Mouse (Mus musculus) CH12.LX (cell line): ENCODE measurements around the gene Rin3. TPM values are rescaled to one million over a fixed set of nuclear protein-coding genes. Genes with fewer than 3 reads are reported as not detected.

ENCODE experiments used
- DNase-seq: peaks from one replicate; pipeline ENCODE4 v3.0.0-alpha.2; 2013; ENCODE audit errors: extremely low read depth
- H3K27ac ChIP-seq: 2 replicates; pipeline ENCODE4 v1.5.1; 2012; ENCODE audit warnings: low read depth, mild to moderate bottlenecking, control low read depth, moderate library complexity; ENCODE audit not compliant: insufficient read depth
- H3K27me3 ChIP-seq: replicated peaks from 2 replicates; pipeline ENCODE3; 2012; ENCODE audit warnings: inconsistent platforms
- H3K36me3 ChIP-seq, 2 experiments: replicated peaks in 1 of 2; 2 replicates each; pipeline versions ENCODE3 to v1.6.1; 2012; ENCODE audit warnings: inconsistent platforms in 1 of 2, low read length in 1 of 2, mild to moderate bottlenecking in 1 of 2, mixed read lengths in 1 of 2, moderate library complexity in 1 of 2; ENCODE audit not compliant: control insufficient read depth in 1 of 2, insufficient read depth in 1 of 2
- H3K4me1 ChIP-seq, 2 experiments: 2 replicates each; pipeline ENCODE4 v1.6.1; 2012; ENCODE audit warnings: inconsistent platforms in 1 of 2, moderate library complexity in 1 of 2; ENCODE audit not compliant: insufficient read depth in 2 of 2, control insufficient read depth in 1 of 2
- H3K4me2 ChIP-seq: 2 replicates; pipeline ENCODE4 v1.6.1; 2012; ENCODE audit warnings: low read depth, mild to moderate bottlenecking, control low read depth; ENCODE audit not compliant: poor library complexity, insufficient read depth, severe bottlenecking
- H3K4me3 ChIP-seq, 3 experiments: fragments of 150-350 bp in 1 of 3; sonication (generic) in 1 of 3; replicated peaks in 1 of 3; 2 replicates each; pipeline versions ENCODE3 to v1.5.1; 2011 to 2012; ENCODE audit warnings: low read depth in 2 of 3, low read length in 2 of 3, mild to moderate bottlenecking in 2 of 3, moderate library complexity in 2 of 3, control low read depth in 1 of 3, improper control_type of control experiment in 1 of 3, inconsistent platforms in 1 of 3, mixed read lengths in 1 of 3; ENCODE audit not compliant: poor library complexity in 1 of 3
- H3K79me2 ChIP-seq: replicated peaks from 2 replicates; pipeline ENCODE4 v1.6.1; 2012; ENCODE audit warnings: mild to moderate bottlenecking, moderate library complexity; ENCODE audit not compliant: control insufficient read depth, poor library complexity, insufficient read depth, severe bottlenecking; ENCODE audit errors: extremely low read depth
- H3K9ac ChIP-seq: 2 replicates; pipeline ENCODE4 v1.6.1; 2012; ENCODE audit warnings: low read depth, mild to moderate bottlenecking, control low read depth, moderate library complexity; ENCODE audit not compliant: insufficient read depth
- H3K9me3 ChIP-seq: replicated peaks from 2 replicates; pipeline ENCODE3; 2012; ENCODE audit warnings: low read length, inconsistent platforms, mixed read lengths
- CHD1 ChIP-seq: IDR thresholded peaks from 2 replicates; pipeline ENCODE4 v1.6.1; 2012; ENCODE audit warnings: low read depth, low read length, improper control_type of control experiment, inconsistent platforms
- CHD2 ChIP-seq: IDR thresholded peaks from 2 replicates; pipeline ENCODE4 v1.6.1; 2011; ENCODE audit warnings: low read length, improper control_type of control experiment
- CTCF ChIP-seq, 2 experiments: IDR thresholded peaks in 1 of 2; conservative IDR thresholded peaks in 1 of 2; 2 replicates each; pipeline ENCODE4 v1.5.1; 2011 to 2012; ENCODE audit warnings: low read depth in 2 of 2, low read length in 2 of 2, improper control_type of control experiment in 1 of 2, inconsistent platforms in 1 of 2, mild to moderate bottlenecking in 1 of 2, moderate library complexity in 1 of 2
- ETS1 ChIP-seq: conservative IDR thresholded peaks from 2 replicates; pipeline ENCODE4 v1.6.1; 2012; ENCODE audit warnings: low read depth, mild to moderate bottlenecking, inconsistent platforms, low read length, improper control_type of control experiment, moderate library complexity
- IRF4 ChIP-seq: IDR thresholded peaks from 2 replicates; pipeline ENCODE4 v1.6.1; 2014; ENCODE audit warnings: low read depth, mild to moderate bottlenecking, inconsistent platforms, low read length, improper control_type of control experiment
- JUN ChIP-seq: IDR thresholded peaks from 2 replicates; pipeline ENCODE4 v1.6.1; 2011; ENCODE audit warnings: low read depth, mild to moderate bottlenecking, low read length, improper control_type of control experiment, moderate library complexity; ENCODE audit not compliant: insufficient read depth
- MYC ChIP-seq: IDR thresholded peaks from 2 replicates; pipeline ENCODE4 v1.6.1; 2011; ENCODE audit warnings: low read depth, mild to moderate bottlenecking, improper control_type of control experiment, low read length
- POLR2A ChIP-seq: IDR thresholded peaks from 2 replicates; pipeline ENCODE4 v1.6.1; 2011; ENCODE audit warnings: low read depth, mild to moderate bottlenecking, improper control_type of control experiment, low read length
- POLR2AphosphoS2 ChIP-seq: IDR thresholded peaks from 2 replicates; pipeline ENCODE4 v1.6.1; 2011; ENCODE audit warnings: low read depth, low read length, improper control_type of control experiment
- SMC3 ChIP-seq: IDR thresholded peaks from 2 replicates; pipeline ENCODE4 v1.6.1; 2011; ENCODE audit warnings: low read depth, low read length, improper control_type of control experiment
- TBP ChIP-seq: conservative IDR thresholded peaks from 2 replicates; pipeline ENCODE4 v1.6.1; 2011; ENCODE audit warnings: low read depth, low read length, improper control_type of control experiment
- USF1 ChIP-seq: IDR thresholded peaks from 2 replicates; pipeline ENCODE4 v1.6.1; 2014; ENCODE audit warnings: low read depth, mild to moderate bottlenecking, inconsistent platforms, low read length, improper control_type of control experiment
- ZC3H11A ChIP-seq: IDR thresholded peaks from 2 replicates; pipeline ENCODE4 v1.6.1; 2012; ENCODE audit warnings: low read depth, mild to moderate bottlenecking, inconsistent platforms, low read length, improper control_type of control experiment
- ZMIZ1 ChIP-seq: IDR thresholded peaks from 2 replicates; pipeline ENCODE4 v1.6.1; 2012; ENCODE audit warnings: low read depth, mild to moderate bottlenecking, inconsistent platforms, low read length, improper control_type of control experiment
- ZNF384 ChIP-seq: IDR thresholded peaks from 2 replicates; pipeline ENCODE4 v1.6.1; 2012; ENCODE audit warnings: low read depth, low read length, improper control_type of control experiment, inconsistent platforms
- dilution Hi-C: fragments of 300-500 bp; cut with MboI; formaldehyde crosslinking; loops from 2 replicates; pipeline ENCODE4 v1.14.3; 2020; ENCODE audit warnings: low sequenced_read_pairs; ENCODE audit not compliant: extremely low pct_unique_long_range_greater_than_20kb, extremely low pct_ligation_motif_present
- in situ Hi-C: fragments of 300-500 bp; cut with MboI; formaldehyde crosslinking; loops from 3 replicates; pipeline ENCODE4 v1.14.3; 2019; ENCODE audit warnings: low sequenced_read_pairs, low pct_ligation_motif_present, low pct_unique_long_range_greater_than_20kb, mixed read lengths
- polyA plus RNA-seq: library from polyadenylated mRNA; unstranded; fragments of >175 nt; gene quantifications from 2 replicates; pipeline ENCODE4 v1.2.1, GENCODE M21; 2012; ENCODE audit warnings: low read depth; ENCODE audit not compliant: insufficient read length
- total RNA-seq, 2 experiments: library from RNA; depleted of rRNA; stranded (reverse); fragments of 300-350 nt in 1 of 2; fragments of >200 nt in 1 of 2; gene quantifications; 2 replicates each; pipeline ENCODE4 v1.2.3; 2012 to 2014

Rin3 gene
- total and polyA plus RNA-seq, 3 experiments = 2.4 to 10.0 (median 8.4) TPM

GRCm38 (mm10) chr12:102387219-102387917, 104.5 kb downstream of the Rin3 start:
- dilution Hi-C loops = no loop called here
- DNase-seq = peak; percentile 84
- H3K4me3 ChIP-seq = no peak overlapping the region
- peaks cover 4% of the 10 kb centered on the region for H3K9me3 ChIP-seq
- in situ Hi-C loops = loop anchor here (10.0 kb wide), 2 partner anchors 53 to 403 kb away; no protein-coding TSS in a partner anchor
- H3K79me2 ChIP-seq = no peaks in the 10 kb centered on the region
- H3K4me1 ChIP-seq = peaks cover 16 to 21% of the 10 kb centered on the region in 2 experiments
- H3K36me3 ChIP-seq = peaks cover 55 to 80% of the 10 kb centered on the region in 2 experiments
- H3K4me2 ChIP-seq = no peak overlapping the region
- H3K27me3 ChIP-seq = no peaks in the 10 kb centered on the region
- no peak overlapping the region for H3K27ac ChIP-seq
- peak; percentile 81 for TF ChIP-seq ZC3H11A
- peak; percentile 89 to 96; a peak in 3 of 4 replicates for TF ChIP-seq CTCF (conservative IDR thresholded peaks at IDR 0.05 in 1 of 2, IDR thresholded peaks at IDR 0.05 in 1 of 2; ENCODE audit: low read depth in 2 of 2, low read length in 2 of 2)
- no peak for TF ChIP-seq CHD2
- no peak for TF ChIP-seq USF1
- no peak for TF ChIP-seq IRF4
- TF ChIP-seq POLR2A = 0 out of 2 replicates have a peak, but pooled peaks have one; percentile 31
- no peak for TF ChIP-seq MYC
- peak; percentile 96 for TF ChIP-seq SMC3
- TF ChIP-seq ETS1 = no peak
- H3K9ac ChIP-seq = no peak overlapping the region

GRCm38 (mm10) chr12:102390042-102390441, 107.2 kb downstream of the Rin3 start:
- Histone ChIP-seq H3K79me2 (no peaks in the 10 kb centered on the region), H3K4me2 (no peak overlapping the region), H3K4me1 (no peaks in the 10 kb centered on the region), H3K9ac (no peak overlapping the region), H3K4me3 (no peak overlapping the region), H3K9me3 (no peaks in the 10 kb centered on the region), H3K36me3 (peaks cover 59 to 83% of the 10 kb centered on the region in 2 experiments), H3K27ac (no peak overlapping the region)
- dilution Hi-C loops (no loop called here), in situ Hi-C loops (no loop called here)
- DNase-seq = no peak
- no peak for TF ChIP-seq JUN
- TF ChIP-seq TBP = no peak
- TF ChIP-seq ZMIZ1 = no peak
- TF ChIP-seq, all 38 proteins: peak for 0
- H3K27me3 ChIP-seq = no peaks in the 10 kb centered on the region

GRCm38 (mm10) chr12:102391109-102391508, 108.3 kb downstream of the Rin3 start:
- Histone ChIP-seq H3K9ac (no peak overlapping the region), H3K27ac (no peak overlapping the region), H3K9me3 (no peaks in the 10 kb centered on the region), H3K36me3 (peaks cover 65 to 88% of the 10 kb centered on the region in 2 experiments), H3K27me3 (no peaks in the 10 kb centered on the region), H3K4me3 (no peak overlapping the region), H3K4me2 (no peak overlapping the region), H3K4me1 (no peaks in the 10 kb centered on the region), H3K79me2 (no peaks in the 10 kb centered on the region)
- dilution Hi-C loops = no loop called here
- TF ChIP-seq POLR2AphosphoS2 = no peak
- TF ChIP-seq CHD1 = no peak
- TF ChIP-seq POLR2A = no peak
- TF ChIP-seq ZNF384 = peak; percentile 55
- DNase-seq = no peak
- in situ Hi-C loops = no loop called here
